Mouse (Mus musculus): ENCODE data around the gene Aqp2. TPM values are rescaled to one million over a fixed set of nuclear protein-coding genes. Genes with fewer than 3 reads are reported as not detected.

The Aqp2 gene
- polyA plus RNA-seq (2016; fragmentation: Nextera tagmentation; extraction: Ambion mirVana): 0.15 TPM in 1 of 2 replicates, not detected in the other

- 75% methylated on average over 26 of the region's 26 CpGs for WGBS
- H3K36me3 ChIP-seq: no peaks in the 10 kb centered on the region
- H3K27ac ChIP-seq: no peak within 1 kb of the TSS
- no peak for DNase-seq (ENCODE audit: low spot score)
- no peaks in the 10 kb centered on the region for H3K9me3 ChIP-seq
- H3K4me3 ChIP-seq: no peak within 1 kb of the TSS
- H3K27me3 ChIP-seq (ENCODE audit: insufficient read depth, poor library complexity, severe bottlenecking): peaks cover 89% of the 10 kb centered on the region
- peaks cover 10% of the 10 kb centered on the region for H3K4me1 ChIP-seq
Observed at GRCm38 (mm10) chr15:99578802-99579485, at the start of gene Aqp2. Gene Aqp2, plus strand, starts transcription at chr15:99579055.

GRCm38 (mm10) chr15:99531146-99531545, 47.7 kb upstream of the Aqp2 start:
- Histone ChIP-seq H3K9me3 (no peaks in the 10 kb centered on the region), H3K4me3 (no peak overlapping the region), H3K27me3 (ENCODE audit: insufficient read depth, poor library complexity, severe bottlenecking) (peaks cover 100% of the 10 kb centered on the region), H3K36me3 (no peaks in the 10 kb centered on the region), H3K4me1 (peaks cover 13% of the 10 kb centered on the region; the same call in 1 of the 2 replicates), H3K27ac (no peak overlapping the region; the same call in 1 of the 2 replicates)
- no peak for DNase-seq (ENCODE audit: low spot score)
- WGBS: 28% methylated on average over 6 of the region's 6 CpGs

GRCm38 (mm10) chr15:99532023-99532422, 46.8 kb upstream of the Aqp2 start:
- no peaks in the 10 kb centered on the region for H3K36me3 ChIP-seq
- DNase-seq (ENCODE audit: low spot score): no peak

GRCm38 (mm10) chr15:99536889-99537862, 41.7 kb upstream of the Aqp2 start:
- peaks cover 97% of the 10 kb centered on the region for H3K27me3 ChIP-seq (ENCODE audit: insufficient read depth, poor library complexity, severe bottlenecking)
- DNase-seq (ENCODE audit: low spot score): no peak
- no peak overlapping the region for H3K27ac ChIP-seq
- no peaks in the 10 kb centered on the region for H3K9me3 ChIP-seq
- H3K4me3 ChIP-seq: no peak overlapping the region
- no peaks in the 10 kb centered on the region for H3K36me3 ChIP-seq
- H3K4me1 ChIP-seq: peaks cover 8% of the 10 kb centered on the region
- WGBS: 50% methylated on average over 11 of the region's 11 CpGs

More at GRCm38 (mm10) chr15:99532023-99532422, 46.8 kb upstream of the Aqp2 start:
- no peak overlapping the region for H3K4me3 ChIP-seq
- 61% methylated on average over 3 of the region's 3 CpGs for WGBS
- H3K4me1 ChIP-seq: peaks cover 19% of the 10 kb centered on the region
- no peaks in the 10 kb centered on the region for H3K9me3 ChIP-seq
- no peak overlapping the region for H3K27ac ChIP-seq
- peaks cover 100% of the 10 kb centered on the region for H3K27me3 ChIP-seq (ENCODE audit: insufficient read depth, poor library complexity, severe bottlenecking)

- no peak overlapping the region for H3K4me3 ChIP-seq
- H3K4me1 ChIP-seq: peaks cover 8% of the 10 kb centered on the region
- H3K27me3 ChIP-seq (ENCODE audit: insufficient read depth, poor library complexity, severe bottlenecking): peaks cover 97% of the 10 kb centered on the region
- H3K27ac ChIP-seq: no peak overlapping the region
- DNase-seq (ENCODE audit: low spot score): no peak
- WGBS: 60% methylated on average over 8 of the region's 8 CpGs
- no peaks in the 10 kb centered on the region for H3K9me3 ChIP-seq
- no peaks in the 10 kb centered on the region for H3K36me3 ChIP-seq
Observed at GRCm38 (mm10) chr15:99539891-99540290, 39.0 kb upstream of the Aqp2 start.

GRCm38 (mm10) chr15:99544047-99544446, 34.8 kb upstream of the Aqp2 start:
- H3K4me3 ChIP-seq: no peak overlapping the region

GRCm38 (mm10) chr15:99546596-99546995, 32.3 kb upstream of the Aqp2 start:
- no peak for DNase-seq (ENCODE audit: low spot score)
- Histone ChIP-seq H3K9me3 (no peaks in the 10 kb centered on the region), H3K27me3 (ENCODE audit: insufficient read depth, poor library complexity, severe bottlenecking) (peaks cover 86% of the 10 kb centered on the region), H3K4me1 (peaks cover 5% of the 10 kb centered on the region), H3K36me3 (no peaks in the 10 kb centered on the region), H3K27ac (no peak overlapping the region), H3K4me3 (no peak overlapping the region)
- 77% methylated on average over 11 of the region's 11 CpGs for WGBS

More at GRCm38 (mm10) chr15:99544047-99544446, 34.8 kb upstream of the Aqp2 start:
- 49% methylated on average over 7 of the region's 7 CpGs for WGBS
- Histone ChIP-seq H3K9me3 (no peaks in the 10 kb centered on the region), H3K4me1 (no peaks in the 10 kb centered on the region), H3K27ac (no peak overlapping the region), H3K27me3 (ENCODE audit: insufficient read depth, poor library complexity, severe bottlenecking) (peaks cover 89% of the 10 kb centered on the region), H3K36me3 (no peaks in the 10 kb centered on the region)
- no peak for DNase-seq (ENCODE audit: low spot score)

- no peaks in the 10 kb centered on the region for H3K36me3 ChIP-seq
- peaks cover 5% of the 10 kb centered on the region for H3K4me1 ChIP-seq
- H3K4me3 ChIP-seq: no peak overlapping the region
- no peak overlapping the region for H3K27ac ChIP-seq
- H3K27me3 ChIP-seq (ENCODE audit: insufficient read depth, poor library complexity, severe bottlenecking): peaks cover 75% of the 10 kb centered on the region
- no peak for DNase-seq (ENCODE audit: low spot score)
- 80% methylated on average over 6 of the region's 6 CpGs for WGBS
- no peaks in the 10 kb centered on the region for H3K9me3 ChIP-seq
Observed at GRCm38 (mm10) chr15:99547732-99548131, 31.1 kb upstream of the Aqp2 start.

GRCm38 (mm10) chr15:99549901-99550300, 29.0 kb upstream of the Aqp2 start:
- 49% methylated on average over 2 of the region's 2 CpGs for WGBS
- no peaks in the 10 kb centered on the region for H3K36me3 ChIP-seq
- H3K27me3 ChIP-seq (ENCODE audit: insufficient read depth, poor library complexity, severe bottlenecking): peaks cover 66% of the 10 kb centered on the region
- H3K9me3 ChIP-seq: no peaks in the 10 kb centered on the region
- H3K4me3 ChIP-seq: no peak overlapping the region
- no peak for DNase-seq (ENCODE audit: low spot score)
- peaks cover 5% of the 10 kb centered on the region for H3K4me1 ChIP-seq
- H3K27ac ChIP-seq: no peak overlapping the region

GRCm38 (mm10) chr15:99553767-99554166, 25.1 kb upstream of the Aqp2 start:
- Histone ChIP-seq H3K36me3 (no peaks in the 10 kb centered on the region), H3K4me1 (peaks cover 5% of the 10 kb centered on the region), H3K4me3 (no peak overlapping the region), H3K27me3 (ENCODE audit: insufficient read depth, poor library complexity, severe bottlenecking) (peaks cover 56% of the 10 kb centered on the region), H3K9me3 (no peaks in the 10 kb centered on the region), H3K27ac (no peak overlapping the region)
- 52% methylated on average over 6 of the region's 6 CpGs for WGBS
- DNase-seq (ENCODE audit: low spot score): no peak

GRCm38 (mm10) chr15:99558947-99559346, 19.9 kb upstream of the Aqp2 start:
- WGBS: 81% methylated on average over 1 of the region's 1 CpGs
- Histone ChIP-seq H3K36me3 (no peaks in the 10 kb centered on the region), H3K27me3 (ENCODE audit: insufficient read depth, poor library complexity, severe bottlenecking) (peaks cover 71% of the 10 kb centered on the region), H3K4me3 (no peak overlapping the region), H3K4me1 (0 out of 2 replicates have a peak, but pooled peaks cover 2% of the 10 kb centered on the region), H3K9me3 (no peaks in the 10 kb centered on the region), H3K27ac (no peak overlapping the region)
- DNase-seq (ENCODE audit: low spot score): no peak

- 77% methylated on average over 10 of the region's 10 CpGs for WGBS
- no peak overlapping the region for H3K27ac ChIP-seq
- no peak overlapping the region for H3K4me3 ChIP-seq
- no peaks in the 10 kb centered on the region for H3K9me3 ChIP-seq
- no peaks in the 10 kb centered on the region for H3K36me3 ChIP-seq
- peaks cover 11% of the 10 kb centered on the region; the same call in 1 of the 2 replicates for H3K4me1 ChIP-seq
- H3K27me3 ChIP-seq (ENCODE audit: insufficient read depth, poor library complexity, severe bottlenecking): peaks cover 71% of the 10 kb centered on the region
- no peak for DNase-seq (ENCODE audit: low spot score)
Observed at GRCm38 (mm10) chr15:99560246-99560645, 18.6 kb upstream of the Aqp2 start.

GRCm38 (mm10) chr15:99567371-99567770, 11.5 kb upstream of the Aqp2 start:
- WGBS: 78% methylated on average over 4 of the region's 4 CpGs
- Histone ChIP-seq H3K36me3 (no peaks in the 10 kb centered on the region), H3K9me3 (no peaks in the 10 kb centered on the region), H3K27me3 (ENCODE audit: insufficient read depth, poor library complexity, severe bottlenecking) (peaks cover 86% of the 10 kb centered on the region), H3K4me3 (no peak overlapping the region), H3K27ac (no peak overlapping the region), H3K4me1 (peaks cover 11% of the 10 kb centered on the region; the same call in 1 of the 2 replicates)
- DNase-seq (ENCODE audit: low spot score): no peak
